Mouse (Mus musculus) testis, adult 2 months (tissue): ENCODE measurements around the gene Gse1. TPM values are rescaled to one million over a fixed set of nuclear protein-coding genes. Genes with fewer than 3 reads are reported as not detected.

Experiments used
- H3K27ac ChIP-seq: fragments of 200-500 bp; 2 replicates; pipeline ENCODE4 v1.5.1; 2012; ENCODE audit warnings: low read depth, low read length; ENCODE audit not compliant: control insufficient read depth, insufficient read depth
- H3K27me3 ChIP-seq: fragments of 200-500 bp; 2 replicates; pipeline ENCODE4 v1.6.1; 2012; ENCODE audit warnings: mild to moderate bottlenecking, low read length, moderate library complexity; ENCODE audit not compliant: control insufficient read depth, insufficient read depth
- H3K36me3 ChIP-seq: fragments of 200-500 bp; 2 replicates; pipeline ENCODE4 v1.6.1; 2012; ENCODE audit warnings: mild to moderate bottlenecking, low read length; ENCODE audit not compliant: control insufficient read depth, insufficient read depth
- H3K4me1 ChIP-seq: fragments of 200-500 bp; 2 replicates; pipeline ENCODE4 v1.6.1; 2012; ENCODE audit warnings: low read length; ENCODE audit not compliant: control insufficient read depth, insufficient read depth
- H3K4me3 ChIP-seq: fragments of 200-500 bp; 2 replicates; pipeline ENCODE4 v1.5.1; 2012; ENCODE audit warnings: low read depth, mild to moderate bottlenecking, low read length, moderate library complexity, mixed read lengths; ENCODE audit not compliant: control insufficient read depth
- CTCF ChIP-seq: fragments of 200-500 bp; IDR thresholded peaks from 2 replicates; pipeline ENCODE4 v1.5.1; 2012; ENCODE audit warnings: low read depth, mild to moderate bottlenecking, inconsistent platforms, low read length, moderate library complexity; ENCODE audit not compliant: control insufficient read depth, insufficient read depth, insufficient replicate concordance
- POLR2A ChIP-seq: fragments of 200-500 bp; IDR thresholded peaks from 2 replicates; pipeline ENCODE4 v1.6.1; 2012; ENCODE audit warnings: low read depth, mild to moderate bottlenecking, inconsistent platforms, low read length, moderate library complexity; ENCODE audit not compliant: control insufficient read depth
- polyA plus RNA-seq: library from polyadenylated mRNA; depleted of rRNA; stranded (reverse); fragments of >200 nt; gene quantifications from 2 replicates; pipeline ENCODE4 v1.2.3, GENCODE M21; 2012

The Gse1 gene
- polyA plus RNA-seq, 1 experiment, result 4.0 TPM

GRCm38 (mm10) chr8:120520707-120521590 lies 292.7 kb downstream of the Gse1 start:
- no peak for TF ChIP-seq CTCF
- no peak for TF ChIP-seq POLR2A
- Histone ChIP-seq H3K36me3 (no peaks in the 10 kb centered on the region), H3K4me3 (no peak overlapping the region), H3K4me1 (peaks cover 14% of the 10 kb centered on the region), H3K27ac (no peak overlapping the region), H3K27me3 (no peaks in the 10 kb centered on the region)

GRCm38 (mm10) chr8:120521591-120521965 lies 293.3 kb downstream of the Gse1 start:
- H3K4me1 ChIP-seq, result peaks cover 14% of the 10 kb centered on the region
- TF ChIP-seq CTCF, result no peak
- TF ChIP-seq POLR2A, result no peak
- no peaks in the 10 kb centered on the region for H3K36me3 ChIP-seq
- H3K27me3 ChIP-seq, result no peaks in the 10 kb centered on the region
- no peak overlapping the region for H3K27ac ChIP-seq
- no peak overlapping the region for H3K4me3 ChIP-seq

- Histone ChIP-seq H3K4me3 (no peak overlapping the region), H3K27me3 (no peaks in the 10 kb centered on the region), H3K27ac (no peak overlapping the region), H3K36me3 (no peaks in the 10 kb centered on the region), H3K4me1 (peaks cover 14% of the 10 kb centered on the region)
- TF ChIP-seq POLR2A, result no peak
- no peak for TF ChIP-seq CTCF
Observed at GRCm38 (mm10) chr8:120523641-120524040, 295.4 kb downstream of the Gse1 start.

GRCm38 (mm10) chr8:120525135-120525534 lies 296.9 kb downstream of the Gse1 start:
- H3K27me3 ChIP-seq, result no peaks in the 10 kb centered on the region
- no peak overlapping the region for H3K4me3 ChIP-seq
- H3K27ac ChIP-seq, result no peak overlapping the region
- peaks cover 4% of the 10 kb centered on the region for H3K4me1 ChIP-seq
- TF ChIP-seq CTCF (no peak), POLR2A (no peak)
- no peaks in the 10 kb centered on the region for H3K36me3 ChIP-seq

- H3K27me3 ChIP-seq, result no peaks in the 10 kb centered on the region
- no peaks in the 10 kb centered on the region for H3K36me3 ChIP-seq
- no peaks in the 10 kb centered on the region; the same call in 1 of the 2 replicates for H3K4me1 ChIP-seq
- no peak for TF ChIP-seq POLR2A
- TF ChIP-seq CTCF, result no peak
- no peak overlapping the region for H3K27ac ChIP-seq
- H3K4me3 ChIP-seq, result no peak overlapping the region
Observed at GRCm38 (mm10) chr8:120525832-120526231, 297.6 kb downstream of the Gse1 start.

GRCm38 (mm10) chr8:120526577-120526976 lies 298.3 kb downstream of the Gse1 start:
- Histone ChIP-seq H3K4me3 (no peak overlapping the region), H3K27ac (no peak overlapping the region), H3K4me1 (no peaks in the 10 kb centered on the region; the same call in 1 of the 2 replicates), H3K36me3 (no peaks in the 10 kb centered on the region), H3K27me3 (no peaks in the 10 kb centered on the region)
- TF ChIP-seq POLR2A, result no peak
- TF ChIP-seq CTCF, result no peak

- Histone ChIP-seq H3K27ac (no peak overlapping the region), H3K4me3 (no peak overlapping the region), H3K27me3 (no peaks in the 10 kb centered on the region), H3K36me3 (no peaks in the 10 kb centered on the region), H3K4me1 (peaks cover 8% of the 10 kb centered on the region)
- TF ChIP-seq POLR2A (no peak), CTCF (no peak)
Observed at GRCm38 (mm10) chr8:120528332-120528731, 300.1 kb downstream of the Gse1 start.
